Mouse (Mus musculus): ENCODE measurements around the gene Tcp10c.
"Not testable (repeated sequence)": the region's sequence is repeated elsewhere in the genome, so short reads cannot be mapped to it uniquely, and the experiment has no call there.

Tcp10c gene

DNA sequence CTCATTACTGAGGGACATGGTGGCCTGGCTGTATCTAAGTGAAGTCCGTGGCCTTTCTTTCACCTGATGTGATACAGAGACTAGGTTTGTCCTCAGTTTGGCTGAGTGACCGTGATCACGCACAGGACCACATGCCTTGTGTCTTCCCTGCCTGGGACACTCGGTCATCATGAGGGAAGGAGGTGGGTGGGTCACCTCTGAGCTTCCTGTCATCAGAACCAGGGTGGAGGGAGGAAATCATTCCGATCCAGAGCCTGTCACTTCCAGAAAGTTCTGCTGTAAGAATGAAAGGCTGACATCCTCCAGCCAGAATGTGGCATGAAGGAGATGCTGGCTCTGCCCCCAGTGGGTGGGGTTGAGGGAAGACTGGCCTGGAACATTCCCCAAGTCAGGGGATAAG lies 45.6 kb downstream of the Tcp10c start:
- not testable (repeated sequence) for DNase-seq

DNA sequence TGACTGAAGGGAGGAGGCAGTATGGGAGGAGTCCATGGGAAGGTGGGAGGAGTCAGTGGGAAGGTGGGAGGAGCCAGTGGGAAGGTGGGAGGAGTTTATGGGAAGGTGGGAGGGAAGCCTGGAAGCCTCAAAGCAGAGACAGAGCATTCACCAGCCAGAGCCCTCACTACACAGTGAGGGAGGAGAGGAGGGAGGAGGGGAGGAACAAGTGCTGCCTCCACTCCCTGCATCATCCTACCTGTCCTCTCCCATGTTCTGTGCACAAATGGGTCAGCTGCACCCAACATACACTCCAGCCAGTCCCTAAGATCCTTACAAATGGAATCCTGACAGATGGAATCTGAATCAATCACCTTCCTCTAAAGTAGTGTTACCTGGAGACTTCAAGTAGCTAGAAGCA lies 47.7 kb downstream of the Tcp10c start:
- not testable (repeated sequence) for DNase-seq

DNA sequence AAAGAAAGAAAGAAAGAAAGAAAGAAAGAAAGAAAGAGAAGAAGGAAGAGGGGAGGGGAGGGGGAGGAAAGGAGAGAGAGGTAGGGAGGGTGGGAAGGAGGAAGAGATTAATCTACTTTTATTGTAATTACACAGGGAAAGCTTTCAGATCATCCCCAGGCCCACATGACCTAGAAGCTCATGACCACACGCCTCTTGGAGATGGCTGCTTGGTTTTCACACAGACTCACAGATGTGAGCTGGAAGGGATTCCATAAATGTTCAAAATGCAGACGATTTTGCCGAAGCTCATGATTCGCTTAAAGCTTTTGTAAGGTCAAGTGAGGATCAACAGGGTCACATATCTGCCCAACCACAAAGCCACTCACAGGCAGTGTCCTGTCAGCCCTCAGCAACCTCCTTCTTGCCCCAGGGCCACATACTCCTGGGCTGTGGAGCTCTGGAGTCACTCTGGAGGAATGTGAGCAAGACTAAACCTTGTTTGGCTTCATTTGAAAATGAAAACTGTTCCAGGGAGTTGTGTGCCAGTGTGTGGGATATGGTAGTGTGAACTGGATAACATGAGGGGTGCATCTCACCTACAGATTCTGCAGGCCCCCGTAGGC lies 49.3 kb downstream of the Tcp10c start:
- DNase-seq, result not testable (repeated sequence)

DNA sequence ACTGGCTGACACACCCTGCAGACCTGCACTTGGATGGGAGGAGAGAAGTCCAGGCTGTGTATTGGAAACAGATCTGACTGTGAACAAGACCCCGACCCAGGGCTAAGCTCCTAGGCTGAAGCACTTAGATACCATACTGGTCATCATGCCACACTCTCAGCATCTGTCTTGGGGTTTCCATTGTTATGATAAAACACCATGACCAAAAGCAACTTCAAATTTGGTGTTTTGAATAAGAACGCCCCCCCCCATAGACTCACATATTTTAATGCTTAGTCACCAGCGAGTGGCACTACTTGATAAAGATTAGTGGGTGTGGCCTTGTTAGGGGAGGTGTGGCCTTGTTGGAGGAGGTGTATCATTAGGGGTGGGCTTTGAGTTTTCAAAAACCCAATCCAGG lies 51.7 kb downstream of the Tcp10c start:
- not testable (repeated sequence) for DNase-seq

DNA sequence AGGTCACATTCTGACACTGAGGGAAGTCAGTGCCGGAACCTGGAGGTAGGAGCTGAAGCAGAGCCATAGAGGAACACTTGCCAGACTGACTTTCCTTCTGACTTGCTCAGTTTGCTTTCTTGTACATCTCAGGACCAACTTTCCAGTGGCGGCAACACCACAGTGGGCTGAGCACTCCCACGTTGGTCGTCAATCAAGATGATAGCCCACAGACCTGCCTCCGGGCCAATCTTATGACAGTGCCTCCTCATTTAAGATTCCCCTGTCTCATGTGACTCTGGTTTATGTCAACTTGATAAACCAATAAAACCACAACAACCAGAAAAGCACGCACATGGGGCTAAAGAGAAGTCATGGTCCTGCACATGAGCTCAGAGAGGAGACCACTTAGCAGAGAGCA lies 52.3 kb downstream of the Tcp10c start:
- not testable (repeated sequence) for DNase-seq

DNA sequence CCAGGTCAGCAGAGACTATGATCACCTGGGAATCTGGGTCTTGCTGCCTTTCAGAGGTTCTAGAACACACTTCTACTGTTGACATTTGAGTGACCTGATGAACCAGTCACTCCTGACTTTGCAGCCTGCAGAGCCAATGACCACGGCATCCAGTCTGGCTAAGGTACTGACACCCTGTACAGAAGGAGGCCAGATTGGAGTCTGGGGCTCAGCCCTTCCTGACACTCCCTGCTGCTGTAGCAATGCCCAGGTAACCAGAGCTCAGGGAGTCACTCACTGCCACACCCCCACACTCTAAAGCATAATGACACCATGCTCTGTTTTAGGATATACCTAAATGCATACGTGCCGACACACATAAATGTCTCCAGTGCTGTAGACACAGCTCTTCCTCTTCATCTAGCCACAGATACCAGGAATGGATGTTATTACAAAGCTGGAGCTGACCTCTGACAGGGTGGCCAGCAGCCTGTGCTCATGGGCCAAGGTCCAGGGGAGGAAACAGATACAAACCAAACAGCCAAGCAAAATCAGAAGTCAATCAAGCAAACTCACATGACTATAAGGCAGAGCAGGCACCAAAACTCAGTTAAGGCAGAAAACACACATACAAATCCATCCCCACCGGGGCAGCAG lies 53.4 kb downstream of the Tcp10c start:
- not testable (repeated sequence) for DNase-seq

DNA sequence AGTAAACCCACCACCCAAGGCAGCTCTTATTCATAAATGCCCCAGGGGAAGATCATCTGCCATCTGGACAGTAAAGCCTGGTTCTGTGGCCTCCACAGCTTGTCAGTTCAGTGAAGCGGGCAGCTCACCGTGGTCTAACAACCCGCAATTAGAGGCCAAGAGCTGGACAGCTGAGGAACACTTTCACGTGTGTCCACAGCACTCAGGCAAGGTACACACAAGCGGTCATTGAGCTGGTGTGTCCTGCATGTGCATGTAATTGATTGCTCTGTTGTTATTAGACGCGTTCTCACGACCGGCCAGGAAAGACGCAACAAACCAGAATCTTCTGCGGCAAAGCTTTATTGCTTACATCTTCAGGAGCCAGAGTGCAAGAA lies 53.9 kb downstream of the Tcp10c start:
- DNase-seq, result not testable (repeated sequence)

DNA sequence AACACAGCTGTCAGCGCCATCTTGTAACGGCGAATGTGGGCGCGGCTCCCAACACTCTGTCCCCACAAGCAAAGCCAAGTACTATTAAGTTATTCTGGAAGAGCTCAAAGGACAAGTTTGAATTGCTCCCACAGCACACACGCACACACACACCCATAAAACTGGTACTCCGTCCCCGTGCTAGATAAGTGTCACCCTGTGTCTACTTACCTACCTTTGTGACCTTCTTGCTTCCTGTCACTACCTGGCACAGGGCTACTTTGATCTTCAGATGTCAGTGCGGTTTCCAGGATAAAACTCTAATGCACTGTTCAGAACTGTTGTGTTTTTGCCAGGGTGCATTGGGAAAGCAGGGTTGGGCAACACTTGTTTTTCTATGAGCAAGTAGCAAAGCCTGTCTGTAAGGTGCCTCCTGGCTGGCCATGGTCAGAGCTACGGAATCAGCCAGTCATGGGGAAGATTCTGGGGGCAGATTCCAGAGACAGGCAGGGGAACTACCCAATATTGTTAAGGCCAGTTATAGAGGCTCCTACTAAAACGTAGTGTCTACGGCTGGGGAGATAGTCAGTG lies 66.7 kb downstream of the Tcp10c start:
- not testable (repeated sequence) for DNase-seq

DNA sequence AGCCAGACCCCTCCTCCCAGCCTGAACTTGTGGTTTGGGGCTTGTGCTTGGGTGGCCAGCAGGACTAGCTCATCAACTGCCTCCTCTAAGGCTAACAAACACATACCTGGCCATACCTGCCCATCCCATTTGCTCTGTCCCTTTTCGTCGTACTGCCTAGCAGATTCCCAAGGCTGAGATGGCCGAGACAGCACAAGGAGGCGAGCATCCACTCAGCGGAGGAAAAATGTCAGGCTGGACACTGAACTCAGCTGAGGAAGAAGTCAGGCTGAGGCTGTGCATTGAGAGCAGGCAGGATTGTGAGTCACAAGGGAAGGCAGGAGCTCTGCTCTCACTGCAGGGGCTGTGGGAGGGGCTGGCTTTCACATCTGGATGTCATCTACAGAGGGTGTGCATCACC lies 68.3 kb downstream of the Tcp10c start:
- not testable (repeated sequence) for DNase-seq

DNA sequence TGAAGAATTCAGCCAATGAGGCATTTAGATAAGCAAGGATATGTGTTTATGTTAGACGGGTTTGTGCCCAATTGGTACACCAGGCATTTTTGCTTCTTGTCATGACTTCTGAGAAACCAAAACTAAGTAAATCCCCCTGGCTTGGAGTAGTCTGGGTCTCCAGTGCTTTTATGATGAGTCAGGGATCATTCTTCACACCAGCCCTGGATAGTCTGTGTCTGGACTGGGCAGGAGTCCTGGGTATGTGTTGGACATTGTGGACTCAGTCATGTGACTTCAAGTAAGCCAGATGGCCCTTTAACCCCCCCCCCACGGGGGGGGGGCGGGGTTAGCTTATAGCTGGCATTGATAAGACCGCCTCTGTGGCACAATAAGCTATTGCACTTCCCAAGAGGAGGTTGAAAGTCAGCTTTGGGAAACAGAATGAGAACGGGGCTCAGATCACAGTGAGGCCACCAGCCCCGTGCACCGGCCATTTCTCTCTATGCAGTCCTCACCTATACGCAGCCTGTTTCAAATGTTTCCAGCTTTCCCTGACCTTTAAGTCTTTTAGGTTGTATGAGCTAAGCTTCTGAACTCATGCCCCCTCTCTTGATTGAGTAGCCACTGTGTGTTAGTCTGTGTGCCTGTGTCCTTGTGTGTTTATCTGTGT lies 69.1 kb downstream of the Tcp10c start:
- DNase-seq, result not testable (repeated sequence)

DNA sequence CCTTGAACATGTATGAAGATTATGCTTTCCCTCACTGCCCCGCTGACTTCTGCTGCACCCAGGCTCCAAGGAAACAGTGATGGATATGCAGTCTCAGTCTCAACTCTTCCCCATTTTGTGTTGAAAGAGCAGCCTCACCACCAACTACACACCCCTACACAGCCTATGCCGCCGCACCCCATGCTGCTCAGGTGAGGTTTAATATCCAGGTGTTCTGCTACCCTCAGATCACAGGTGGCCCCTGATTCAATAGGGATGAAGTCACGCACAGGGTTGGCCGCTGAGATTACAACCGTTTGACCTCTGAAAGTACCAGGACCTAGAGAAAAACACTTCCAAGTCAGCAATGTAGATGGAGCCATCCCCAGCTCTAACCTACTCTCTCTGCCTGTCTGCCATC lies 69.9 kb downstream of the Tcp10c start:
- not testable (repeated sequence) for DNase-seq

DNA sequence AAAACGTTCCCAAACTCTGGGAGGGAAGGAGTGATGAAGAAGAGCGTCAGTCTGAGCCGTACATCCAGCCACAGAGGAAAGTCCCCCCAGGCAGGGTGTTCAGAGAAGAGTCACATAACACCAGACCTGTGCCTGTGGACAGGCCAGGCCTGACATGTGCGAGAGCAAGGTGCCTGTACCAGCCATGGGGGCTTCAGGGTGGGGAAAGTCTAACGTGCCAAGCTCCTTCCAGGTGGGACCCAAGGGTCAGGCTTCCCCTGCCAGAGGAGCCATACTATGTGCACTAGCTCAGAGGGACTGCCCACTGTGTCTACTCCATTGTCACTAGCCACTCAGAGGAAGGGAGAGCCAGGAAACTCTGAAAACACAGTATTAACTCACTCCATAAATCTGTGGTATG lies 71.3 kb downstream of the Tcp10c start:
- DNase-seq, result not testable (repeated sequence)

DNA sequence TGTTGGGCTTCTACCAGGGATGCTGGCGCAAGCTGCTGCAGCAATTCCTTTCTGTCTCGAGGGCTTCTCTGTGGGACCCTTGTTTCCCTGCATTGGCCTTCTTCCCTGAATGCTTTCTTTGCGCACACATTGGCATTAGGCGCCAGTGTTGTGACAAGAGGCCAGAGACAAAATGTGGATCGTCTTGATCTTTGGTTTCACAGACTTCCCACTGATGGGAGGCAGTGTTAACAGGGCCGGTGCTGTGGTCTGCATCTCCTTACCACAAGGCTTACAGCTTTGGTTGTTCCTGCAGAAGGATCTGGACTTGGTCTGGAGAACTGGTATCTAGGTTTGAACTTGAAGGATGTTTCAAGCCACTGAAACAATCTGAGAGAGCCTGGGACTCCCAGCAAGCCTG lies 72.1 kb downstream of the Tcp10c start:
- DNase-seq, result not testable (repeated sequence)

All from kidney, postnatal 36 days (tissue).